14 mouse cellular contexts compared by ENCODE assay signal in genomic region chr5:119332621-119333020, GRCm38 (mm10).
DNase-seq lines count a peak whose midpoint lies in the region; ATAC-seq lines count a peak whose summit lies in the region.
"Had no signal": no experiment of that assay in that cellular context is flagged by ENCODE, and none has a peak within 500 bp of the region (broad histone marks: within the 10 kb centered on the region; RNA-seq: fewer than 3 reads in every experiment).

No protein-coding gene starts in this region.

- peak; percentile 77 for ATAC-seq in liver, embryonic 15.5 days (ENCODE audit: insufficient read depth)
- no peak for ATAC-seq in activated CD4-positive, CD25-positive, alpha-beta regulatory T cell, adult 4 months
- no peak for ATAC-seq in monocyte, adult 5-6 weeks (replicated peaks; ENCODE audit: insufficient number of reproducible peaks, low FRiP score, low TSS enrichment, poor library complexity, severe bottlenecking)

- 42% methylated on average over 7 of the region's 7 CpGs for WGBS in liver, embryonic 15.5 days (ENCODE audit: insufficient replicate concordance)

- H3K27me3 ChIP-seq in liver, embryonic 15.5 days, result no peaks in the 10 kb centered on the region
- H3K27me3 ChIP-seq: embryonic facial prominence, embryonic 12.5 days; forebrain, embryonic 12.5 days had no signal

- 0 out of 2 replicates have a peak, but pooled peaks cover 8% of the 10 kb centered on the region for H3K4me1 ChIP-seq in liver, embryonic 15.5 days (replicated peaks)
- H3K4me1 ChIP-seq: embryonic facial prominence, embryonic 12.5 days; forebrain, embryonic 12.5 days; hindbrain, embryonic 10.5 days; limb, embryonic 13.5 days had no signal

- H3K27ac ChIP-seq in liver, embryonic 15.5 days (replicated peaks), result no peak overlapping the region
- H3K27ac ChIP-seq: embryonic facial prominence, embryonic 12.5 days; forebrain, embryonic 12.5 days; hindbrain, embryonic 10.5 days; limb, embryonic 13.5 days had no signal

- peak; percentile 83 for DNase-seq in adrenal gland, adult 2 months
- peak; percentile 62 for DNase-seq in adrenal gland, postnatal 25 days
- DNase-seq in heart, postnatal 14 days, result peak; percentile 46 to 61
- DNase-seq in frontal cortex, postnatal 36 days (ENCODE audit: low spot score in 2 of 2), result no peak
- no peak for DNase-seq in cerebellum, postnatal 10 days
- DNase-seq: cerebellum, adult 9-11 months; kidney, postnatal 36 days had no signal

- H3K4me3 ChIP-seq in liver, embryonic 15.5 days (replicated peaks), result no peak overlapping the region
- H3K4me3 ChIP-seq: embryonic facial prominence, embryonic 12.5 days; forebrain, embryonic 12.5 days; hindbrain, embryonic 10.5 days; limb, embryonic 13.5 days had no signal

- H3K9me3 ChIP-seq in liver, embryonic 15.5 days (replicated peaks), result no peaks in the 10 kb centered on the region
- H3K9me3 ChIP-seq: embryonic facial prominence, embryonic 12.5 days; forebrain, embryonic 12.5 days; hindbrain, embryonic 10.5 days; limb, embryonic 13.5 days had no signal

- H3K9ac ChIP-seq in liver, embryonic 15.5 days, result no peak overlapping the region
- H3K9ac ChIP-seq: embryonic facial prominence, embryonic 12.5 days; forebrain, embryonic 12.5 days; limb, embryonic 13.5 days had no signal

- H3K4me2 ChIP-seq in liver, embryonic 15.5 days, result no peak overlapping the region
- H3K4me2 ChIP-seq: embryonic facial prominence, embryonic 12.5 days; forebrain, embryonic 12.5 days; limb, embryonic 13.5 days had no signal

- no peaks in the 10 kb centered on the region for H3K36me3 ChIP-seq in liver, embryonic 15.5 days (replicated peaks)
- H3K36me3 ChIP-seq: embryonic facial prominence, embryonic 12.5 days; forebrain, embryonic 12.5 days; hindbrain, embryonic 10.5 days; limb, embryonic 13.5 days had no signal

- intact Hi-C loops in heart, postnatal 14 days (cut with DNase I), result no loop called here

Comparison
In these comparisons a context has a peak if more than half of its experiments do, and no peak if none do; other contexts are left out.
1. DNase-seq: peak in adrenal gland, adult 2 months (single experiment), adrenal gland, postnatal 25 days (single experiment) and heart, postnatal 14 days (2 of 2); none in frontal cortex, postnatal 36 days (0 of 2) and cerebellum, postnatal 10 days (0 of 2).